Mouse (Mus musculus): ENCODE measurements around the gene Rcc2. TPM values are rescaled to one million over a fixed set of nuclear protein-coding genes. Genes with fewer than 3 reads are reported as not detected.
A peak's percentile ranks its signal among the peaks of the same experiment; 100 is the strongest.

Gene Rcc2
- polyA plus RNA-seq, 1 experiment from 2014 or later = 19.5 TPM

GRCm38 (mm10) chr4:140665053-140665452, 35.3 kb upstream of the Rcc2 start:
- H3K27me3 ChIP-seq (ENCODE audit: insufficient read depth, low read length) = no peaks in the 10 kb centered on the region
- ATAC-seq (ENCODE audit: low FRiP score, low TSS enrichment) = no peak
- no peaks in the 10 kb centered on the region for H3K36me3 ChIP-seq (ENCODE audit: insufficient read depth, low read length)
- H3K9me3 ChIP-seq (ENCODE audit: low read length) = no peaks in the 10 kb centered on the region
- H3K9ac ChIP-seq (replicated peaks; ENCODE audit: low read length) = peak overlapping the region; percentile 42; the same call in 1 of the 2 replicates
- WGBS = 52% methylated on average over 7 of the region's 7 CpGs
- H3K4me1 ChIP-seq (ENCODE audit: insufficient read depth, low read length) = peaks cover 40% of the 10 kb centered on the region
- H3K4me3 ChIP-seq (ENCODE audit: low read length) = peak overlapping the region; percentile 16; the same call in 1 of the 2 replicates
- peak overlapping the region; percentile 19 for H3K4me2 ChIP-seq (replicated peaks; ENCODE audit: low read depth, low read length)
- peak overlapping the region; percentile 51 for H3K27ac ChIP-seq (ENCODE audit: low read length)

GRCm38 (mm10) chr4:140665760-140666159, 34.6 kb upstream of the Rcc2 start, which contains the start of gene Arhgef10l:
TSS of gene Arhgef10l (minus strand) at chr4:140666012.
- Histone ChIP-seq H3K4me3 (ENCODE audit: low read length) (peak within 1 kb of the TSS; percentile 16; the same call in 1 of the 2 replicates), H3K9ac (replicated peaks; ENCODE audit: low read length) (peak within 1 kb of the TSS; percentile 42)
- peak; percentile 86 for ATAC-seq (ENCODE audit: low FRiP score, low TSS enrichment)

GRCm38 (mm10) chr4:140667802-140668201, 32.5 kb upstream of the Rcc2 start:
- Histone ChIP-seq H3K4me2 (replicated peaks; ENCODE audit: low read depth, low read length) (no peak overlapping the region), H3K4me1 (ENCODE audit: insufficient read depth, low read length) (peaks cover 23% of the 10 kb centered on the region), H3K27ac (ENCODE audit: low read length) (no peak overlapping the region), H3K9me3 (ENCODE audit: low read length) (no peaks in the 10 kb centered on the region), H3K9ac (replicated peaks; ENCODE audit: low read length) (no peak overlapping the region), H3K36me3 (ENCODE audit: insufficient read depth, low read length) (no peaks in the 10 kb centered on the region), H3K4me3 (ENCODE audit: low read length) (no peak overlapping the region), H3K27me3 (ENCODE audit: insufficient read depth, low read length) (no peaks in the 10 kb centered on the region)
- WGBS = 72% methylated on average over 8 of the region's 8 CpGs
- no peak for ATAC-seq (ENCODE audit: low FRiP score, low TSS enrichment)

More at GRCm38 (mm10) chr4:140665760-140666159, 34.6 kb upstream of the Rcc2 start, which contains the start of gene Arhgef10l:
- no peaks in the 10 kb centered on the region for H3K9me3 ChIP-seq (ENCODE audit: low read length)
- H3K4me1 ChIP-seq (ENCODE audit: insufficient read depth, low read length) = peaks cover 40% of the 10 kb centered on the region
- H3K27ac ChIP-seq (ENCODE audit: low read length) = peak within 1 kb of the TSS; percentile 51
- H3K4me2 ChIP-seq (replicated peaks; ENCODE audit: low read depth, low read length) = peak within 1 kb of the TSS; percentile 19
- WGBS = 47% methylated on average over 11 of the region's 11 CpGs
- H3K36me3 ChIP-seq (ENCODE audit: insufficient read depth, low read length) = no peaks in the 10 kb centered on the region
- H3K27me3 ChIP-seq (ENCODE audit: insufficient read depth, low read length) = no peaks in the 10 kb centered on the region

GRCm38 (mm10) chr4:140673527-140674264, 26.6 kb upstream of the Rcc2 start:
- WGBS = 58% methylated on average over 12 of the region's 12 CpGs
- peak; percentile 57 for ATAC-seq (ENCODE audit: low FRiP score, low TSS enrichment)

GRCm38 (mm10) chr4:140674345-140674926, 25.9 kb upstream of the Rcc2 start:
- WGBS = 34% methylated on average over 12 of the region's 13 CpGs
- no peak; the same call in 1 of the 2 replicates for ATAC-seq (ENCODE audit: low FRiP score, low TSS enrichment)
- Histone ChIP-seq H3K9me3 (ENCODE audit: low read length) (no peaks in the 10 kb centered on the region), H3K27me3 (ENCODE audit: insufficient read depth, low read length) (no peaks in the 10 kb centered on the region), H3K4me3 (ENCODE audit: low read length) (no peak overlapping the region), H3K4me2 (replicated peaks; ENCODE audit: low read depth, low read length) (no peak overlapping the region), H3K9ac (replicated peaks; ENCODE audit: low read length) (no peak overlapping the region), H3K4me1 (ENCODE audit: insufficient read depth, low read length) (peaks cover 4% of the 10 kb centered on the region; the same call in 1 of the 2 replicates), H3K27ac (ENCODE audit: low read length) (no peak overlapping the region), H3K36me3 (ENCODE audit: insufficient read depth, low read length) (no peaks in the 10 kb centered on the region)

More at GRCm38 (mm10) chr4:140673527-140674264, 26.6 kb upstream of the Rcc2 start:
- Histone ChIP-seq H3K4me1 (ENCODE audit: insufficient read depth, low read length) (peaks cover 4% of the 10 kb centered on the region; the same call in 1 of the 2 replicates), H3K27me3 (ENCODE audit: insufficient read depth, low read length) (no peaks in the 10 kb centered on the region), H3K4me2 (replicated peaks; ENCODE audit: low read depth, low read length) (no peak overlapping the region), H3K9ac (replicated peaks; ENCODE audit: low read length) (no peak overlapping the region), H3K36me3 (ENCODE audit: insufficient read depth, low read length) (no peaks in the 10 kb centered on the region), H3K9me3 (ENCODE audit: low read length) (no peaks in the 10 kb centered on the region), H3K27ac (ENCODE audit: low read length) (0 out of 2 replicates have a peak overlapping the region, but pooled peaks have one; percentile 14), H3K4me3 (ENCODE audit: low read length) (no peak overlapping the region)

- peak; percentile 33; the same call in 1 of the 2 replicates for ATAC-seq (ENCODE audit: low FRiP score, low TSS enrichment)
- no peaks in the 10 kb centered on the region for H3K9me3 ChIP-seq (ENCODE audit: low read length)
- H3K27ac ChIP-seq (ENCODE audit: low read length) = no peak overlapping the region
- WGBS = 18% methylated on average over 5 of the region's 5 CpGs
- H3K4me1 ChIP-seq (ENCODE audit: insufficient read depth, low read length) = peaks cover 5% of the 10 kb centered on the region
- H3K36me3 ChIP-seq (ENCODE audit: insufficient read depth, low read length) = no peaks in the 10 kb centered on the region
- no peak overlapping the region for H3K4me3 ChIP-seq (ENCODE audit: low read length)
- H3K9ac ChIP-seq (replicated peaks; ENCODE audit: low read length) = no peak overlapping the region
- no peaks in the 10 kb centered on the region for H3K27me3 ChIP-seq (ENCODE audit: insufficient read depth, low read length)
- no peak overlapping the region for H3K4me2 ChIP-seq (replicated peaks; ENCODE audit: low read depth, low read length)
Measured at GRCm38 (mm10) chr4:140679038-140679437, 21.3 kb upstream of the Rcc2 start.

- ATAC-seq (ENCODE audit: low FRiP score, low TSS enrichment) = 0 out of 2 replicates have a peak, but pooled peaks have one; percentile 32
- WGBS = 22% methylated on average over 18 of the region's 18 CpGs
- Histone ChIP-seq H3K27me3 (ENCODE audit: insufficient read depth, low read length) (no peaks in the 10 kb centered on the region), H3K36me3 (ENCODE audit: insufficient read depth, low read length) (no peaks in the 10 kb centered on the region), H3K9ac (replicated peaks; ENCODE audit: low read length) (0 out of 2 replicates have a peak overlapping the region, but pooled peaks have one; percentile 36), H3K4me3 (ENCODE audit: low read length) (no peak overlapping the region), H3K4me1 (ENCODE audit: insufficient read depth, low read length) (peaks cover 13% of the 10 kb centered on the region), H3K4me2 (replicated peaks; ENCODE audit: low read depth, low read length) (peak overlapping the region; percentile 39), H3K27ac (ENCODE audit: low read length) (no peak overlapping the region), H3K9me3 (ENCODE audit: low read length) (no peaks in the 10 kb centered on the region)
Measured at GRCm38 (mm10) chr4:140679723-140680380, 20.5 kb upstream of the Rcc2 start.

GRCm38 (mm10) chr4:140680731-140681397, 19.5 kb upstream of the Rcc2 start:
- WGBS = 18% methylated on average over 8 of the region's 8 CpGs
- H3K4me3 ChIP-seq (ENCODE audit: low read length) = no peak overlapping the region
- ATAC-seq (ENCODE audit: low FRiP score, low TSS enrichment) = no peak

GRCm38 (mm10) chr4:140683608-140684007, 16.7 kb upstream of the Rcc2 start:
- WGBS = 24% methylated on average over 8 of the region's 8 CpGs
- Histone ChIP-seq H3K27ac (ENCODE audit: low read length) (no peak overlapping the region), H3K4me1 (ENCODE audit: insufficient read depth, low read length) (peaks cover 17% of the 10 kb centered on the region), H3K4me2 (replicated peaks; ENCODE audit: low read depth, low read length) (peak overlapping the region; percentile 44), H3K9me3 (ENCODE audit: low read length) (no peaks in the 10 kb centered on the region), H3K9ac (replicated peaks; ENCODE audit: low read length) (no peak overlapping the region), H3K4me3 (ENCODE audit: low read length) (no peak overlapping the region), H3K36me3 (ENCODE audit: insufficient read depth, low read length) (no peaks in the 10 kb centered on the region), H3K27me3 (ENCODE audit: insufficient read depth, low read length) (no peaks in the 10 kb centered on the region)
- ATAC-seq (ENCODE audit: low FRiP score, low TSS enrichment) = no peak

More at GRCm38 (mm10) chr4:140680731-140681397, 19.5 kb upstream of the Rcc2 start:
- Histone ChIP-seq H3K4me1 (ENCODE audit: insufficient read depth, low read length) (peaks cover 16% of the 10 kb centered on the region), H3K27me3 (ENCODE audit: insufficient read depth, low read length) (no peaks in the 10 kb centered on the region), H3K9ac (replicated peaks; ENCODE audit: low read length) (no peak overlapping the region), H3K9me3 (ENCODE audit: low read length) (no peaks in the 10 kb centered on the region), H3K36me3 (ENCODE audit: insufficient read depth, low read length) (no peaks in the 10 kb centered on the region), H3K27ac (ENCODE audit: low read length) (peak overlapping the region; percentile 50; the same call in 1 of the 2 replicates), H3K4me2 (replicated peaks; ENCODE audit: low read depth, low read length) (no peak overlapping the region)

Data from kidney, embryonic 16.5 days (tissue).